Comparison of ENCODE assay signal across 18 mouse cellular contexts in genomic region chr15:68344652-68345051, GRCm38 (mm10).
DNase-seq lines count a peak whose midpoint lies in the region; ATAC-seq lines count a peak whose summit lies in the region.
"Had no signal": no experiment of that assay in that cellular context is flagged by ENCODE, and none has a peak within 500 bp of the region (broad histone marks: within the 10 kb centered on the region; RNA-seq: fewer than 3 reads in every experiment).

No protein-coding gene starts in this region.

- peak; percentile 31 for DNase-seq in cerebellum, adult 11-12 months
- no peak for DNase-seq in cerebellum, postnatal 14 days
- no peak for DNase-seq in liver
- DNase-seq in cerebellum, adult 9-10 months = peak; percentile 51
- no peak for DNase-seq in heart, adult 9 months (ENCODE audit: low spot score in 2 of 2)
- DNase-seq: adrenal gland, adult 2 months; adrenal gland, postnatal 25 days; gastrocnemius, postnatal 10 days; heart, adult 2 months; kidney, adult 18-20 months had no signal

- H3K36me3 ChIP-seq in liver, embryonic 16.5 days (ENCODE audit: control insufficient read depth, insufficient read depth) = peaks cover 2% of the 10 kb centered on the region; the same call in 1 of the 2 replicates
- H3K36me3 ChIP-seq: embryonic facial prominence, embryonic 12.5 days; intestine, embryonic 15.5 days had no signal

- no peak overlapping the region for H3K9ac ChIP-seq in liver, embryonic 16.5 days (ENCODE audit: low read depth, low read length)
- H3K9ac ChIP-seq: embryonic facial prominence, embryonic 12.5 days; forebrain, embryonic 15.5 days; heart, embryonic 12.5 days; hindbrain, embryonic 14.5 days; intestine, embryonic 15.5 days had no signal

- H3K27ac ChIP-seq in liver, embryonic 16.5 days (ENCODE audit: low read length) = no peak overlapping the region
- H3K27ac ChIP-seq: embryonic facial prominence, embryonic 12.5 days; forebrain, embryonic 15.5 days; hindbrain, embryonic 10.5 days; hindbrain, embryonic 14.5 days; intestine, embryonic 15.5 days had no signal

- no peaks in the 10 kb centered on the region for H3K9me3 ChIP-seq in liver, embryonic 16.5 days (replicated peaks; ENCODE audit: control insufficient read depth, low read length)
- H3K9me3 ChIP-seq: embryonic facial prominence, embryonic 12.5 days; forebrain, embryonic 15.5 days; heart, embryonic 12.5 days; hindbrain, embryonic 10.5 days; intestine, embryonic 15.5 days had no signal

- no peak overlapping the region for H3K4me3 ChIP-seq in liver, embryonic 16.5 days (ENCODE audit: low read depth, low read length)
- H3K4me3 ChIP-seq: embryonic facial prominence, embryonic 12.5 days; forebrain, embryonic 15.5 days; heart, adult 2 months; heart, embryonic 12.5 days; hindbrain, embryonic 10.5 days; intestine, embryonic 15.5 days had no signal

- H3K4me1 ChIP-seq in liver, embryonic 16.5 days (ENCODE audit: control insufficient read depth, low read depth, low read length) = no peaks in the 10 kb centered on the region
- H3K4me1 ChIP-seq: embryonic facial prominence, embryonic 12.5 days; forebrain, embryonic 15.5 days; hindbrain, embryonic 10.5 days; intestine, embryonic 15.5 days had no signal

- ATAC-seq in liver, embryonic 16.5 days (ENCODE audit: low read depth) = peak; percentile 53; the same call in 1 of the 2 replicates
- ATAC-seq in CD4-positive, CD25-positive, alpha-beta regulatory T cell, adult 4 months = no peak
- ATAC-seq: forebrain, embryonic 15.5 days; intestine, embryonic 15.5 days had no signal

- H3K4me2 ChIP-seq in liver, embryonic 16.5 days (ENCODE audit: low read depth, low read length) = no peak overlapping the region
- H3K4me2 ChIP-seq: embryonic facial prominence, embryonic 12.5 days; forebrain, embryonic 15.5 days; heart, embryonic 12.5 days; hindbrain, embryonic 14.5 days; intestine, embryonic 15.5 days had no signal

- WGBS in liver, embryonic 16.5 days (ENCODE audit: insufficient replicate concordance) = 78% methylated on average over 3 of the region's 3 CpGs

- H3K27me3 ChIP-seq in liver, embryonic 16.5 days (ENCODE audit: control insufficient read depth, insufficient read depth, low read depth, low read length) = no peaks in the 10 kb centered on the region
- H3K27me3 ChIP-seq: embryonic facial prominence, embryonic 12.5 days; forebrain, embryonic 15.5 days; heart, embryonic 12.5 days; intestine, embryonic 15.5 days had no signal

Comparison
In these comparisons a context has a peak if more than half of its experiments do, and no peak if none do; other contexts are left out.
1. DNase-seq: peak in cerebellum, adult 11-12 months (single experiment) and cerebellum, adult 9-10 months (single experiment); none in cerebellum, postnatal 14 days (0 of 2), liver (single experiment) and heart, adult 9 months (0 of 2).